Mouse (Mus musculus): ENCODE results near the gene Atp2b4.

DNA sequence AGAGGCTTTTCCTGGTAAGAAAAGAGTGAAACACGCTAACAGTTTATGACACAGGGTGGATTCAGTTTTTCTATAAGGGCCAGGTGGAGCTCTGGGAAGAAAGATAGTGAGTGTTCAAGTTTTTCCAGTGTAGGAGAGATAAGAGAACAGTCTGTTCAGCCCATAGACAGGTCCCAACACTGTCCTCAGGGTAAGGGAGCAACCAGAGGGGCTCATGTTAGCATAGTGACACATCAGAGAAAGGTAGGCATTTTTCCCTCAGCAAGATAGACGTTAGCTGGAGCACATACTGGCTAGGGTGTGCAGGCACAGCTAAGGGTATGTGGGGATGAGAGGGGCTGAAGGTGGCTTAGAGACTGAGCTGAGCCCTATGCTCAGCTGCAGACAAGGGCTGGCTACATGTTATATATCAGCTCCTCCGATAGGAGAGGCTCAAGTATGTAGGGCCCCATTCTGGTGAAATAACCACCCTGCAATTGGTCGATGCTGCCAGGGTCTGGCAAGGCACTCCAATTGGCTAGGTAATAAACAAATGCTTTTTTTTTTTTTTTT, 46.4 kb downstream of the Atp2b4 start:
- no peak for TF ChIP-seq CTCF (conservative IDR thresholded peaks at IDR 0.05; ENCODE audit: insufficient read depth, insufficient read length, low read depth, low read length)
- TF ChIP-seq POLR2A (IDR thresholded peaks at IDR 0.05; ENCODE audit: low read depth, low read length): no peak

Data from kidney, adult 2 months (tissue).